Mouse (Mus musculus): Measurements from ENCODE around the gene Pcnx3. TPM values are rescaled to one million over a fixed set of nuclear protein-coding genes. Genes with fewer than 3 reads are reported as not detected.

Gene Pcnx3
- total RNA-seq, 2 experiments from 2014 or later = 59.8 to 73.9 TPM

DNA sequence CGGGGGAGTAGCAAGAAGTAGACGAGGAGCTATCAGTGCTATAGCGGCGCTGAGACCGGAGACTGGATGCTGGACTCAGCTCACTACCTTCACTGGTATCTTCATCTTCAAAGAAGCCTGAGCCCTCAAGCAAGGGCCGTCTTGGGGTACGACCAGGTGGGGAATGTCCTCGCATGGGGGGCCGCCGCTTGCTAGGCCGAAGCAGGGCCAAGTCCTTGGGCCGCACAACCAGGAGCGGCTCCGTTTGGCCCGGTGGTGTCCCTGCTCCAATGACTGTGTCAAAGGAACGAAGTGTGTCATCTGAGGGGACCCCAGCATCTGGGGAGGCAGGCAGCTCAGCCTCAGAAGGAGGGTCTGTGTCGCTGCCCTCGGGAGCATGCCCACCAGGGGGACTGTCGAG, 3.3 kb downstream of the Pcnx3 start:
- DNase-seq (ENCODE audit: extremely low spot score in 1 of 2, low spot score in 1 of 2) = no peak

DNA sequence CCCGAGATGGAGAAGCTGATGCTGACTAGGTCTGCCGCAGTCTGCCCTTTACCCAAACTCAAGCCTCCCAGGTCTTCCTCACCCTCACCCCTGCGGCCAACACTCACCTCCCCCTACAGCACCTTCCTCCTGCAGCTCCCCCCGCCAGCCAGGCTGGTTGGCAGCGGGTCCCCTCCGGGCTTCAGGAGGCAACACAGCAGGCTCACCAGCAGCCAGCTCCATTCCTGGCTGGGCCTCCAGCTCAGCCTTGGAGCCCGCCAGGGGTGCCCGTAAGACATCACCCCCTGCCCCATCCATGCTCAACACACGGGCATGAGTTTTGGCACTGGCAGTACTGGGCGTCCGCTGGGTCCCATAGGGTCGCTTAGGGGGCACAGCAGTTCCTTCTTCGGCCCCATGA, 3.7 kb downstream of the Pcnx3 start:
- no peak for DNase-seq (ENCODE audit: extremely low spot score in 1 of 2, low spot score in 1 of 2)

DNA sequence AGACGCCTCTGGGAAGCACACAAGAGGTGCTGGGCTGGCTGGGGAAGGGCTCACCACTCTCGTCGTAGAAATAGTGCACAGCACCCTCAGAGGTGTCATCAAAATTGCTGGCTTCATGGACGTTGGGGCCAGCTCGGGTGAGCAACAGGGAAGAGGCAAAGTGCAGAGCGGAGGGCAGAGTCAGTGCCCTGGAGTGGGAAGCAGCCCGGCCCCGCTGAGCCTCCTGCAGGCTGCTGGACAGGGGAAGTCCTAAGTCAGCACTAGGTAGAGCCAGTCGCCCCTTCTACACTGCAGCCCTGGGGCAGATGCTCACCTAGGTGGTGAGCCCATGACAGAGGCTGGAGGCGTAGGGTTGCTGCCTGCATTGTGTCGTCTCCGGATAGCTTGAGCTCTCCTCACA, 4.5 kb downstream of the Pcnx3 start:
- no peak for DNase-seq (ENCODE audit: extremely low spot score in 1 of 2, low spot score in 1 of 2)

DNA sequence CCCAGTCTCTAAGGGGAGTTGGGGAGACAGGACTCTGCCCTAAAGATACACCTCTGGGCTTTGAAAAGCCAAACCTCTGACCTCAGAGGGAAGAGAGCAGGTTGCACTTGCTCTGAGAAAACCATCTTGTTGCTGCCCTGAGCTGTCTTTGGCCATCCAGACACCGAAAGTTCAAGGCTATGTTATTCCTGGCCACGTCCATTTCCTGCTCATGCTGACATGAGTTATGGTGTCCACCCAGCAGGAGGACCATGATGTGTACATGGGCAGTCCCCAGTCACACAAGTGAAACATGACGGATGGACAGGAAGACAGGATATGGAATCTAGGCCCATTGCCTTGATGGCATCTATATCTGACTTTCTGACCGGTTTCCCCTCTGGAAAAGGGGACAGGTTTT, 8.3 kb downstream of the Pcnx3 start:
- DNase-seq (ENCODE audit: extremely low spot score in 1 of 2, low spot score in 1 of 2) = no peak

DNA sequence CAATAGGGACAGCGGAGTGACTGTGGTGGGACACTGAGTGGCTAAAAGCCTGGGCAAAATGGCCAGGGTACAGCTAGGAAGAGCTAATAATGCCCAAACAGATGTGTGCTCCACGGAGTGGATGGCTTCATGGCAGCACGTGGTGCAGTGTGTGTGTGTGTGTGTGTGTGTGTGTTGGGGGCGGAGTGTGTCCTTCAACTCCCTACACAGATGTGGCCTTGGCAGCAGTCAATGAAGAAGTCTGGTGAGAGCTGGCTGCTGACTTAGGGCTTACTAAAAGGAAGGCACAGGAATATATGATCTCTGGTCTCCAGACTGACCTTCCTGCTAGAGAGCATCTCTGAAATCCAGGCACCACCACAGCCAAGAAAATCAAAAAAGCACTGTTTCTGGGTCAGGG, 20.3 kb downstream of the Pcnx3 start:
- no peak for DNase-seq (ENCODE audit: extremely low spot score in 1 of 2, low spot score in 1 of 2)

DNA sequence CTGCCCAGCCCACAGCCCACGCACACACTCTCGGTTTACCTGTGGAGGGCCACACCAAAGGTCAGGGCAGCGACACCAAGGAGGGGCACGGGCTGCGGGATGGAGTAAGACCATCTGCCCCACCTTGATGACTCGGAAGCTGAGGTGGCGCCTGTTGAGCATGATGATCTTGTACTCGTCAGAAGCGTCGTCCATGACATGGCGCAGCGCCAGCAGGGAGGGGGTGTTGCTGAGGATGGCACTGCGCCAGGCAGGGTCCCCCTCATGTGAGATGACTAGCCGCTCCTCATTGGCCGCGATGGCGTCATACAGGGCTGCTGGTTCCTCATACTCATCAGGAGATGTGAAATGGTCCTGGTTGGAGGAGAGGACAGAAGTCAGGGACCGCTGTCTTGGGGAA, 22.3 kb downstream of the Pcnx3 start:
- DNase-seq (ENCODE audit: extremely low spot score in 1 of 2, low spot score in 1 of 2) = no peak

DNA sequence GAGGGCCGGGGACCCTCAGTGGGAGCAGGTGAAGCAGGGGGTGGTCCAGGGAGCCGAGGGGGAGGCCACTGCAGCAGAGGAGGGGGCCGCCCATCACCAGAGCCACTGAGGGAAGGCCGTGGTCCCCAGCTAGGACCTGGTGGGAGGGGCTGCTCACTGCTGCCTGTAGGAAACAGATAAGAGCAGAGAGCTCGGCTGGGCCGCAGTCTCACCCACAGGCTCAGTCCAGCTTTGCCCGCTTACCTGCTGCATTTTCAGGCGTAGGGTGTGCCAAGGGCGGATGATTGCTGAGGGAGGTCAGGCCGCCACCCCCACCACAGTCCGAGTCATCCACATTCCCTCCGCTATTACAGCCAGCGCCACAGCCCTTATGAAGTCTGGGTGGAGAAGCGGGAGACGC, 23.2 kb downstream of the Pcnx3 start:
- no peak for DNase-seq (ENCODE audit: extremely low spot score in 1 of 2, low spot score in 1 of 2)

DNA sequence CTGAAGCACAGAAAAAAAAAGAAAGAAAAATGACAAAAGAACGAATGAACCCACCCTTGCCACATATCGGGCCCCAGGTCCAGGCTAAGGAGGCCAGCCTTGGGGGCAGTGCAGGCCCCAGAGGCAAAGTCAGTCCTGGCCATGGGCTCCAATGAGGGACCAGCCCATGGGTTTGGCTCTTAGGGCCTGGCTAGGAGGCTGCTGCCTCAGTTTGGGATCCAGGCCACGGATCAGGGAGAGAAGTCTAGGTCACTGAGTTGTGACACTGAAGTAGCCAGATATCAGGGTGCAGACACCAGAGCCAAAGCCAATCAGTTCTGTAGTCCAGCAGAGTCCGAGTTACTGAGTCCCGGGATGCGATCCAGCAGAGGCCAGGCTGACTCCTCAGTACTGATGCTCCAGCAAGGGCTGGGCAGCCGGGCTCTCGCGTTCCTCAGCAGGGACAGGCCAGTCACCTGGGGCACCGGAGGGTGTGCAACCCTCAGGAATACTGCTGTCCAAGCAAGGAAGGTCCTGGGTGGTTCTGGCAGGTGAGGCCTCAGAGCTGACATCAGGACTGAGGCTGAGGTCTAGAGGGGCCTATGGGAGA, 23.9 kb downstream of the Pcnx3 start:
- DNase-seq (ENCODE audit: extremely low spot score in 1 of 2, low spot score in 1 of 2) = no peak

DNA sequence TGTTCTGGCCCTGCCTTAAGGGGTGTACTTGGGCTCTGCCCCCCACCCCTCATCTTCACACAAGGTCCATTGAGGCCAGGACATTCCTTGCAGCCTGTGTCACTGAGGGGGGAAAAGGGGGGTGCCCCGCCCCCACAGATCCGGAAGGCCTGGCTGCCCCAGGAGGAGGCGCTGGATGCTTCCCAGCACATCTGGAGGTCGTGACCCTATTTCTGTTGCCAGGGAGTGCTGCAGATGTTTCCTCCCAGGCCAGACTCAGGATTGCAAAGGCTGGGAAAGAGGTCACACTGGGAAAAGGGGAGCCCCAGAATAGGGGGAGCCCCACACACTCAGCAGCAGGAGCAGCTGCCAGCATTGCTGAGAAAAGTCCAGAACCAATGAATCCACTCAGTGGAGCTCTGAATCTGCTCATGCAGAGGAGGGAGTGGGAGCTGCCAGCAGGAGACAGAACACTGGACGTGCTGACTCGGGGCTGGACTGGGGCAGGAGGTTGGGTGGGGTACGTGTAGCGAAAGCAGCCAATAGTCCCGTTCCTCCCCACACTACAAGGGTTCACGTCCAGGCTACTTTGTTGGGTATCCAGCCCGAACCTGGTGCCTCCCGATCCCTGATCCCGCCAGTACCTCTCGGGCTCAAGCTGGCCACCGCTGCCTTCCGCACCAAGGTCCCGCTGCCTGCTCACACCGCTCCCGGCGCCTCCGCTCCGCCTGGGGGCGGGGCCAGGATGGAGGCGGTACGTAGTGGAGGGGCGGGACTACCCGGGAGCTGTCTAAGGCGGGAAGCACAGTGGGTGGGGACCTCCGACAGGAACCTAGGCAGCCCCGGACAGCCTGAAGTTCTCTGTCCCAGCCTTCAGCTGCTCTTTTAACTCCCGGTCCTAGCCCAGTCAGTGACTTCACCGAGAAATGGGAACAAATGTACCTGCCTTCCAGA, 25.5 kb downstream of the Pcnx3 start, which contains the start of gene Sipa1:
TSS of gene Sipa1 (minus strand) at position 727 of the 933 bp plus-strand sequence.
- DNase-seq (ENCODE audit: extremely low spot score in 1 of 2, low spot score in 1 of 2) = peak; percentile 59 to 67

DNA sequence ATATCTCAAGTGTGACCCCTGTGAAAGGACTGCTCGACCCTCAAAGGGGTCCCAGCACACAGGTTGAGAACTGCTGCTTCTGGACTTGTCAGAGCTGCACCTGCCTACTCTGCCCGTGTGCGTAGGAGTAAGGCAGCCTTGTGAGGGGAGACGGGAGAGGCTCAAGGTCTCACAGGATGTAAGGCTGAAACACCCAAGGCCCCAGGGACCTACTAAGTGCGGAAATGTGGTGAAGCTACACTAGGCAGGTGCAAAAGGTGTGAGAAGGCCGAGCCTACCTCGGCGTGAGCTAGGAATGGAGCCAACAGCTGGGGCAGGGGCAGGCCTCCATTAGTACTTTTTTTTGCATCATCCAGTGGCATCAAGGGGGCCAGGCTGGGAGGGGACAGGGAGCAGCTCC, 26.4 kb downstream of the Pcnx3 start:
- DNase-seq (ENCODE audit: extremely low spot score in 1 of 2, low spot score in 1 of 2) = no peak

DNA sequence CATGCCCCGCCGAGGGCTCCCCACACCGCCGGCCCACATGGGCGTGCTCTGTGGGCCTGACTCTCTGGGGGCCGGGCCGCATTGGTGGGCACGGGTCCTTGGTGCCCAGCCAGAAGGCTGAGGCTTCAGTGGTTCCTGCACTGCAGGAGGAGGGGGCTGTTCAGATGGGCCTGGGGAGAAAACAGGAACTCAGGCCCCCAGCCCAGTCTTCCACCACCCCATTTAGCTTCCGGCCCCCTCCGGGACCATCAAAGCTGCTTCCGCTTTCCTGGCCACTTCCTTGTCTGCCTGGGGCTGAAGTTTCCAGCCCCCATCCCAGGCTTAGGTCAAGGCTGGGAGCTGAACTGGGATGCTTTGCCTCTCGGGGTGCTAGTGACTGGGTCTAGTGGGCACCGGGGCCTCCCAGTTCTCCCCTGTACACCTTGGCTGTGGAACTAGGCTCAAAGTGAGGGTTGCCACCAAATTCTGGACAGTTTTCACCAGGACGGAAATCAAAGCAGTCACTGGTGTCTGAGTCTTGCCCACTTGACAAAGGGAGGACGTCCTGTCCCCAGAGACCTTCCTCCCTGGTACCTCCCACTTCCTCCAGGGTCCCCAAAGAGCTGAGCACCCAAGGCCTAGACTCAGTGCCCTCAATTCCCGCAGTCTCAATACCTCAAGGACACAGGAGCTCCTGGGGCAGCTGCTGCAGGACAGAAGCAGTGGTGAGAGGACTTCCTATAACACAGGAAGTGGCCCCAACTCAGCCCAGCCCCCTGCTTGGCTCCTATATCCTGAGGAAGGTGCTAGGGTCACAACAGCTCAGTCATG, 27.6 kb downstream of the Pcnx3 start:
- no peak for DNase-seq (ENCODE audit: extremely low spot score in 1 of 2, low spot score in 1 of 2)

DNA sequence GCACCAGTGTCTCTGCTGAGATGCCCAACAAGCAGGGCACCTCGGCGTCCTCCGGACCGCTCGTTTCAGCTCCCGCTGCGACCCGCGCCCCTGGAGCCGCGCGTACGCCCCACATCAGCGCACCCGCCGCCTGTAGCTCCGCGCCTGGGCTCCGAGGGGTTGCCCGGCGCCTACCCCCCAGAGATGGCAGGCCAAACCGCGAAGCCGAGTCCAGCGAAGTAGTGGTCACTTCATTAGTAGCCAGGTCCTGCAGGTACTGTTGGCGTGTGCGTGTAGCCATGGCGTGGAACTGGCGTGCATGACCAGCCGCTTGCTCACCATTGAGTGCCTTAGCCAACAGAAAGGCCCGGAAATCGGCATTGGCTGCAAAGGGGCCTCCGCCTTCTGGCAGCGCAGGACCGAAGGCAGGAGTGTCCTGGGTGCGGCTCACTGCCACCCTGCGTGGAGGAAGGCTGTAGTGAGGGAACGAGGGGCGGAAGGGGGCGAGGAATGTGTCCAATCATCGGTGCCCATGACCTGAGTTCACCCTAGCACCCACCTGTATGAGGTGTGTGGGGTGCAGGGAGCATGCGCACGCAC, 33.9 kb downstream of the Pcnx3 start:
- DNase-seq (ENCODE audit: extremely low spot score in 1 of 2, low spot score in 1 of 2) = no peak

DNA sequence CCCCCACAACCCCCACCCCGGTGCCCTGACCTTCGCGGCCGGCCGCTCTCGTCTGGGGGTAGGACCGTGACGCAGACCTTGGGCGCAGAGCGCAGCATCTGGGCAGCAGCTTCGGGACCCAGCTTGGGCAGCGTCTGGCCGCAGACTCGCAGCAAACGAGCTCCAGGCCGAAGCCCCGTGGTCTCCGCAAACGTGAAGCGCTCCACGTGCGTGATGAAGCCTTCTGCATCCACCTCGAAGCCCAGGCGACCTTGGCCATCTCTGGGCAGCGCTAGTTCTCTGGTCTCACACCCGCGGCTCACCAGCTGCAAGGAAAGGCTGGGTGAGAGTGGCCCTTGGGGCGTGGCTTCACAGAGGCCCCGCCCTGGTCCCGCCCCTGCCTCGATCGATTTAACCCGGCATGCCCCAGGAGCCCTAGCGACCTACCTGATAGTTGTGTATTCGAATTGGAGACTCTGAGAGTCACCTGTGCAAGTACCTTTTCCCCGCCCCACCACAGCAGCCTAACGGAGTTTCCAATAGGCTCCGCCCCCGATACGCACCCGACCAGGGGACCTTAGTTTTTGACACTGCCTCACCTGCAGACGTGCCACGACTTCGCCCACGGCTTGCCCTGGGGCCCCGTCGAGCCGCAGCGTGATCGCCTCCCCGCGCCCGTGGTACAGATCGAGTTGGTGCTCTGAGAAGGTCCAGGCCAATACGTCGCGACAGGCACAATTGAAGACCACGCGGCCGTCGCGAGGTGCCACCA, 34.6 kb downstream of the Pcnx3 start:
- no peak for DNase-seq (ENCODE audit: extremely low spot score in 1 of 2, low spot score in 1 of 2)

DNA sequence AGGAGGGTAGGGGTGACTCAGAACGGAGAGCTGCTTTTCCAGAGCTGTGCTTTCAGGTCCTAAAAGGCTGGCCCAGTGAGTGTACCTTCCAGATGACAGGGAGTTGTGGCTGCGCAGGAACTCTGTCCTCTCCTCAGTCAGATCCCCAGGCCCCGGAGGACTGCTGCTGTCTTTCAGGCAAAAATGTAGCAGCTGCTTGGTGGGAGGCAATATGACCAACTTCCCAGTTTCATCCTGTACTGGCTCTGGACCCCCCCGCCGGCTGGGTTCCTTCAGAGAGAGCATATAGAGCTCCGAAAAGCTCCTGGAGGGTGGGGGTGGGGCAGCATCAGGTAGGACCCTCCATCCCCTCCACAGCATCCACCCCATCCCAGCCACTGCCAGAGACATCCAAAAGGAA, 36.1 kb downstream of the Pcnx3 start:
- DNase-seq (ENCODE audit: extremely low spot score in 1 of 2, low spot score in 1 of 2) = no peak

DNA sequence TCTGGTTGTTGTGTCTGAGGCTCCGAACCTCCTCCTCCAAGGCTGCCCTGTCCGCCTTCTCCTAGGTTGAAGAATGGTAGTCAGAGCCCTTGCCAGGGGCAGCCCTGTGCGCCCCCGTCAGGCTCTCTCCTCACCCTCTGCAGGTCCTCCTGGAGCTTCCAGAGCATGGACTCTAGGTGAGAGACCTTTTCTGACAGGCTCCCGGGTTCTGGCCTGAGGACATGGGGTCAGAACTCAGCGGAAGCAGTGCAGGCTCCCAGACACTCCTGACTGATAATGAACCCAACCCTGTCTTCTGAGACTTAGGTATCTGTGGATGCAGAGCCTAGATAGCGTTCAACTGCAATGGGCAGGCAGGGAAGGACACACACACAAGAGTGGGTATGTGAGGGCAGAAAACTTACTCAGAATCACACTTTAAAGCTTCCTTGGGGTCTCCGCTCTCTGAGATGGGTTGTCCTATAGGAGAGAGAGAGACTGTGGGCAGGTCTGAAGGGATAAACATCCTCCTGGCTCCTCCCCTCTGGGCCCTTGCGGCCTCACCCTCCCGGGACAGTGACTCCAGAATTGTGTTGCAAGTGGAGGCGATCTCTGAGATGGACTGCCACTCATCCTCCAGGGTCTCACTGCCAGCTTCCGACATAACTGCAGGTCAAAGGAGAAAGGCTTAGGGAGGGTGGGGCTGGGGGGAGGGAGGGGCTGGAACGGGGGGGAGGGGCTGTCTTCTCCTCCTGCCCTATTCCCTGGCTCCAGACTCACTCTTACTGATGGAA, 37.0 kb downstream of the Pcnx3 start:
- no peak for DNase-seq (ENCODE audit: extremely low spot score in 1 of 2, low spot score in 1 of 2)

DNA sequence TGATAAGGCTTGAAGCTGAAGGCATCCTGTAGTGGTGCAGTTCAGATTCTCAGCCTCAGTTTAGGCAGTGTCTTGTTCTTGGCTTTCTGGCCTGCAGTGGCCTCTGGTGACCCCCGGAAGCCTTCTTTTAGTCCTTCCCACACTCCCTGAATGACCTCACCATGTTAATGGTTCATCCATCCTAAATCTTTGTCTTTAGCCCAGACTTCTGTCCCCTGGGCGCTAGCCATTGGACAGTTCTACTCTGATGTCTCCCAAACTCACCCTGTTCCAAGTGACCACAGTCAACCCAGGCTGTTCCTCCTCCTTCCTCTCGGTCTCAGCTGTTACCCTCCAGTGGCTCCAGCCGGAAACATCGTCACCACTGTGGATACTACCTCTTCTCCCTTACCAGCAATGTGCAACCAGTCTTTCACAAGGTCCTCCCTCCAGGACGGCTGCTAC, 39.4 kb downstream of the Pcnx3 start:
- DNase-seq (ENCODE audit: extremely low spot score in 1 of 2, low spot score in 1 of 2) = no peak

DNA sequence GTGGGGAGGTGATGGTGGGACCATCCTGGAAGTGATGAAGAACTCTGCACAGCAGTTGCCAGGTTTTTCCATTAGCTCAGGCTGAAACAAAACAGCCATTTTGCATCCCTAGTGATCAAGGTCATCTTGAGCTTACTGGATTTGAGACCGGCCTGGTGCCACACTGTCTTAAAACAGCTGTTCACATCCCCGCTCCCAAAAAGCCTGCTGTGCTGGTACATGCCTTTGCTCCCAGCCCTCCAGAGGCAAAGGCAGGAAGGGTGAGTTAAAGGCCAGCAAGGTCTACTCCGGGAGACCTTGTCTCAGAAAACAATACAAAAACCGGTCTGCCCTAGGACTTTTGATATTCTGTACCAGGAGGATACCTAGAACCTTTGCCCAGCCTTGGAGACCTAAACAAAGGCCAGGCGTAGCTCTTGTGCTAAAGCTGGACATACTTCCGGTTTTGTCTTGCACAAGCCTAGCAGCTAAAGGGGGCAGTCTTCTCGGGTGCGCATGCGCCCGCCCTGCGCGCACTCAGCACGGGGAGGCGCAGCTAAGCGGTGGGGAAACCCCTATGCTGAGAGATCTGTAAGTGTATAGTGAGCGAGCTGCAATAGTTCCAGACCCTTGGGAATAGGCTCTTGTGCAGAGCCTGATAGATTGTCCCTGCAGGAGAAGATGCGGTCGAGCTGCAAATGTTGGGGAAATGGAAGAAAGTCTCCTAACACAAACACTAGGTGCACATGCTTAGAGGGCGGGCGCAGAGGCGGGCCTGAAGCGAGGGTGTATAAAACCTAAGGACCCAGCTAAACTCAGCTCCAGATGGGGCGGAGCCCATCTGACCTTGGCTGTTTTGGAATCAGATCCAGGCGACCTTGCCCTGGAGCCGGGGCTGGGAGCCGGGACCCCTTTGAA, 40.1 kb downstream of the Pcnx3 start:
- peak; percentile 64 to 75 for DNase-seq (ENCODE audit: extremely low spot score in 1 of 2, low spot score in 1 of 2)

DNA sequence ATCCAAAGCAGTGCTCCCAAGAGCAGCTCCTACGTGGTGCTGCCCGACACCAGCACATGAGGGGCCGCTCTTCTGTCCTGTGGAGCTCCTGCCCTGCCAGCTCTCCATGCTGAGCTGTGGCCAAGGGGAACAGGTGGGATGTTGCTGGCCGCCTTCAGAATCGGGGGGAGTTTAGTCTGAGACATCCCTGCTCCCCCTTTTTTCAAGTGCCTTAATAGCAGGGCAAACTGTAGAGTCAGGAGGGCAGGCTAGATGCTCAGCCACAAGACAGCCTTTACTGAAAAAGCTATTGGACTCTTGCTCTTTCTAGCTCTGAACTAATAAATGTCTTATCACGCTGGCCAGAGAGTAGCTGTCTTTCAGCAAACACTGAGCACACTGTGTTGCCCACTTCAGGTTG, 40.9 kb downstream of the Pcnx3 start:
- DNase-seq (ENCODE audit: extremely low spot score in 1 of 2, low spot score in 1 of 2) = no peak

Measured in layer of hippocampus, postnatal 25 days (tissue).